Mouse (Mus musculus) lung, adult 18-20 months (tissue): ENCODE measurements around the gene Maz.
A peak's percentile ranks its signal among the peaks of the same experiment; 100 is the strongest.

Experiments
- DNase-seq, 2 experiments: peaks; one replicate each; pipeline ENCODE4 v3.0.0; 2022; ENCODE audit warnings: mixed read lengths in 2 of 2

The Maz gene

DNA sequence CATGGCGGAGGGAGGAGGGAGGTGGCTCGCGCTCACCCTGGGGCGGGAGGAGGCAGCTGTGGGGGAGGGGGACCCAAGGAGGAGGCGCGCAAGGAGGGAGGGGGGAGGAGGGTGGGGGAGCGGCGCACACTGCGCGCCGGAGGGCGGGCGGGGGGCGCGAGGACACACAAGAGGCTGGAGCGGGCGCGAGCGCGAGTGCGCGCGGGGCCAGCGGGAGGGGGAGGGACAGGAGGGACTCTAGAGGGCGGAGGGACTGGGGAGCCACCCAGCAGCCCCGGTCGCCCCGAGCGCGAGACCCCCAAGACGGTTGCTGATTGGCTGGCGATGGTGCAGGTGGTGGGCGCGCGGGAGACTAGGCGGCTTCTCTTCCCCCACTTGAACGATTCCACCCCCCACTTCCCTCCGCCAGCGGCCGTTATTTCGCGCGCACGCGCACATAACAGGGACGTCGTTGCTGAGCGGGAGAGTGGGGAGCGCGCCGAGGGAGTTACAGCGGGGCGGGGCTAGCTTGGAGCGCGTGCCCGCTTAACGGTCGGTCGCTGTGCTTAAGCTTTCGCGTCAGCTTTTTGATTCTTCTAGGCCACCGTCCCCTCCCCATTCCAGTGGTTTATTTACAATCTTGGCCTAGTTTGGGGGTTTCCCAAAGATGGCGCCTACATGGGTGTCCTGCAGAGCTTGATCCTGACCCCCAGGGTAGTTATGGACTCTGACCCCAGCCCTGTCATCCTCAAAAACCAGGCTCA, at the start of gene Maz:
Maz (minus strand) TSS at position 54 of the 743 bp plus-strand sequence.
- DNase-seq: peak; percentile 99

DNA sequence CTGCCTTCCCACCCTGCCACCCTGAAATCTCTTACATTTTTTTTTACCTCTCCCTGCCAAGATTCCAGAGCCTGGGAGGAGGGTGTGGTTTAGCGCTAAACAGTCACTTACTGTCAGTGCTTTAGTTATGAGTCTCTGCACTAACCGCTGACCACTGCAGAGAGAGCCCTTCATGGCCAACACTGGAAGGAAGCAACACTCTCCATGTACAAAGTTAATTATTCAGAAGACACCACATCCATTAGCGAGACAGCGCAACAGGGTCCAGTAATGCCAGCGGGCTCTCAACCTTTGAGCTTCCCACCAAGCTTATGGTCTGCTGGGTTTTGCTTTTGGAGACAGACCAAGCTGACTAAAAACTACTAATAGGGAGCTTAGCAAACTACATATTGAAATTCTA, 49.4 kb upstream of the Maz start:
- no peak for DNase-seq

DNA sequence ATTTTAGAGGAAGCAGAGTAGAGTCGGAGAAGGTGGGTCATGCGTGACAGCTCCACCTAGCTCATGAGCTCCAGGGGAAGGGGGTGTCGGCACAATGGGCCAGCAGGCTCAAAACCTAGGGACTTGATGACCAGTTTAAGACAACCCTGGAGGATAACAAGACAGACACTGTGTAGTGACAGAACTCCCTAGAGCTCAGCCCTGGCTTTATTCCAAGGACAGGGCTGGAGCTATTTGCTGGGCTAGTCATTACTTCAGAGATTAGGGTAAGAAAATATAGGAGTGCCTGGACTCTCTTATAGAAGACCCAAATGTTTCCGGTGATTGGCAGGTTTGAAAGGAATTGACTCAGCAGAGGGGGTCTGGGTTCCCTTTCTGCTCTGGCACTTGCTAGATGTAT, 46.4 kb upstream of the Maz start:
- no peak for DNase-seq

DNA sequence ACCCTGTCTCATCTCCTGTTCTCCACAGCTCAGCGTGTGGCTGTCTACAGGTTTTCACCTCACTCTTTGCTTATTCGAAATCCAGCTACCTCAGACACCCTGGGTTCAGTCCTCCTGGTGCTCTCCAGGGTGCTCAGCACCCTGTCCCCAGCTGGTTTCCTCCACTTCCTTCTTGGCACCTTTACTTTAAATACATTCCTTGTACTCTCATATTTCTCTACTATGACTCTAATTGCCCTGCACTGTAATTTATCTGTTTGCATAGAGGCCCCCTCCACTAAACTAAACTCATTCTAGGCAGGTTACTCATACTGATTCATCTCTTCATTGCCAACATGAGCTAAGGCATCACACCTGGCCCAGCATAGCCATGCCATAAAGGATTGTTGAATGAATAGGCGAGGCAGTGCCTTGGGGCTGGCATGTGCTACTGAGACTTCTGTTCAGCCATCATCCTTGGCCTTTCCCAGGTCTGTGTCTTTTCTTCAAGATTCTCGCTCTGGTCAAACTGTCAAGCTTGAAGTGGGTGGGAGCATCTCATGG, 44.1 kb upstream of the Maz start:
- no peak for DNase-seq

DNA sequence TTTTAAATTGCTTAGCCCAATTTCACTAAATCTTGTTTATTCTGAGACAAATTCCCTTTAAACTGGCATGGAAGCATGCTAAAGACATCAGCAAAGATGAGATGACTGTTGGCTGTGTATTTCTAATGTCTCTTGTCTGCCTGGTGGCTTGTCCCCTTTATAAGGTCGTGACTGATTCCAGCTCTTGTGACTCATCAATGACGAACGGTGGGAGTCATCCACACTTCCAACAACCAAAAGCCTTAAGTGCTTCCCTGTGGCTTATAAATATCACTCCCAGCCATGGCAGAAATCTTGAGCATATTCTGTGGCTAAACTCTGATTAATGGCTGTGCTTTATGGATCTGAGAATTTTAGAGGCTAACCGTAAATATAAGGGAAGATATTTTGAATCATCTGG, 39.5 kb upstream of the Maz start:
- no peak for DNase-seq

DNA sequence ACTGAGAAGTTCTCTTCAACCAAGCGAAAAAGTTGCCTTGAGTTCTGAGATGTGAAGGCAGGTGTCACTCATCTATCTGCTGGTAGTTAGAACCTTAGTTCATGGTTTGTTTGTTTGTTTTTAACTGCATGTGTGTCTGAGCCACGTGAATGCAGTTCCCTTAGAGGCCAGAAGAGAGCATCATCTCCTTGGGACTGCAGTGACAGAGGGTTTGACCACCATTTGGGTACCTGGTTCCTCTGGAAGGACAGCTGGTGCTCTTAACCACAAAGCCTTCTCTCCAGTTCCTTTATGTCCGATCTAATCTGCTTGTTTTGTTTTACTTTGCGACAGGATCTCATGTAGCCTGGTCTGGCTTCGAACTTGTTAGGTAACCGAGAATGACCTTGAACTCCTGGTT, 38.7 kb upstream of the Maz start:
- DNase-seq: no peak

DNA sequence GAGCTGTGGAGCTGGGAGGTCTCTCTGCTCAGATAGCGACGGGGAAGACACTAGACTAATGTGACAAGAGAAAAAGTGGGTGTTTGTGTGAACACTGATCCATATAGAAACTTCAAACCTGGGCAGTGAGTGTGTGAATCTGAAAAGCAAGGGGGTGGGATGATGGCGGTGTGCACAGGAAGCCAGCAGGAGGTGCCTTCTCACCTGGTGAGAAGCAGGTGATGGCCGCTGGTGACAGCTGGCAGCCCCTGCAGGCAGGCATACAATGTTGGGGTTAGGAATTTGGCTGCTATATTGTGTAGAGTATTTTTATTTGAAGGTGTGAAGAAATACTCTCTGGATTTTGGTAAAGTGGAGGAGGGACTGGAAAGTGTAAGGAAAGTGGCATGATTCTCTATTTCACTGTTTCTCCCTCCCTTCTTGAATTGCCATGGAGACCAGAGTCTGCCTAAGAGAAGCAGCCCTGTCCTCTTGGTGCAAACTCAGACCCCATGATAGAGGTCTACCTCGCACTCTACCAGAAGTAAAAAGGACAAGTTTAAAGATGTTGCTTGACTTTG, 28.3 kb upstream of the Maz start:
- DNase-seq: no peak

DNA sequence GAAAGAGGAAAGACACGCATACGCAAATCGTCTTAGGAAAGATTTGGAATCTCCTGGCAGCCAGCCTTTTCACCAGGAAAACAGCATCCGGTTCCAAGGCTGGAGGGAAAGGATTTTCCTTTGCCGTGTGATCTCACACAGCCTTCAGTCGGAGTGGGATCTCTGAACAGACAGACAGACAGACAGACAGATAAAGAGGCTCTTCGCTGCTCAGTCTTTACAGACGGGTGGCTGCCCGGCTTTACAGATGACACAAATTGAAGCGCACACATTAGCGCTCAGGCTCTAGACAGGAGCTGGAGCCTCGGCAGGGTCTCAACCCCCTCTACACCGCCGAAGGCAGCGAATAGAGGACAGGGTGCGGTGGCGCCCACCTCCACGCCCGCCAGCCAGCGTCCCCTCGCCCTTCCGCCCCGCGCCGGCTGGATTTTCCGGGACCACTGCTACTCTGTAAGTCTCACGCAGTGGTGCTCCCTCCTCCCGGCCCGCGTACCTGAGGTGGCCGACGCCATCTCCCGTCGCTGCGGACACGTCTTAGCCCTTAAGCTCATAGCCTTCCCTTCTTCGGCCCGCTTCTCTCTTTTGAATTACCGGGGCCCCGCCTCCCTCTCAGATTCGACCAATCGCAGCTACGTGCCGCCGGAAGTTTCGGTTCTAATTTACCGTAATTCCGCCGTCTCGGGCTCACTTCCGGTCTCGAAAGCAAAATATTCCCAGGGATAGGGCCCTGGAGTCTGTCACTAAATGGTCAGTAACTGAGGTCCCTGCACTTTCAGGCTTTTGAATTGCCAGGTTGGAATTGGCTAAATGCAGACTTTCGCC, 15.2 kb upstream of the Maz start, which contains the start of gene Kif22:
Kif22 (minus strand) TSS at position 621 of the 822 bp plus-strand sequence.
- peak; percentile 91 to 92 for DNase-seq

DNA sequence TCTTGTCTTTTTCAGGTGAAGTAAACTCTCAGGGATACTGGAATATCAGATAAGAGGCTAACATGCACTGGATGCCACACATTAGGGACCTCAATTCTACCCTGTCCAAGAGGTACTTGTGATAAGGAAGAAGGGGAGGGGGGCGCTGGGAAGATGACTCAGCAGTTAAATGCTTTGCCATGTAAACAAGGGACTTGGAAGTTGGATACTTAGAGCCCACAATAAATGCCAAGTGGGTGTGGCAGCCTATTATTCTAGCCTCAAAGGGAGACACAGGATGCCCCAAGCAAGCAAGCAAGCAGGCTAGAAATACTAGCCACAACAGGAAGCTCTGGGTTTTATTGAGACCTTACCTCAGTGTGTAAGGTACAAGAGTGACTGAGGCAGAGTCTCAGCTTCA, 4.4 kb upstream of the Maz start:
- no peak for DNase-seq

DNA sequence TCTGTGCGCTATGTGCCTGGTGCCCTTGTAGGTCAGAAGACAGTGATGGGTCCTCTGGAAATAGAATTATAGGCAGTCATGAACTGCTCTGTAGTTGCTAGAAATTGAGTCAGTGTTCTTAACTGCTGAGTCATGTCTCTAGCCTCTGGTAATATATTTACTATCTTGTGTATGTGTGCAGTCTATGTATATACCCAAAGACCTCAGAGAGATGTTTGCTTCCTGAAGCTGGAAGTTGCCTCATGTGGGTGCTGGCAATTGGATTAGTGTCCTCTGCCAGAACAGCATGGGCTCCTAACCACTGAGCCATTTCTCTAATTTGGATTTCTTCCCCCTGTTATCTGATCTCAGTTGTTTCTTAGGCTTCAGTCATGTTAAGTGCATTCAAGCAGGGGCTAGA, 3.3 kb upstream of the Maz start:
- no peak for DNase-seq

DNA sequence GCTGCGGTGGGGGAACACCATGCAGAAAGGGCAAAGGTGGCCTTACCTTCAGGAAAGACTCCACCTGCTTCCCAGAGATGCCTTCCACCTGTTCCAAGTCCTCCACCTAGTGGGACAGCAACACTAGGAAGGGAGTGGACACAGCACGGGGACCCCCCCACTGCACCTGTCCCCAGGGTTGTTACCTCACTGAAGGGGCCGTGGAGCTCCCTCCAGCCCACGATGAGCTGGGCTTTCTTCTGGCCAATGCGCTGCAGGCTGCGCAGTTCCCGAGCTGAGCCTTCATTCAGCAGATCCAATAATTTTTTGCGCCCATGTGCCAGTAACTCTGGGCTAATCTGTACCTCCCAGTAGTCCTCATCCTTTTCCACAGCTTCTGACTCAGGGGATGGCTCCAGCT, 1.0 kb upstream of the Maz start:
- no peak for DNase-seq

DNA sequence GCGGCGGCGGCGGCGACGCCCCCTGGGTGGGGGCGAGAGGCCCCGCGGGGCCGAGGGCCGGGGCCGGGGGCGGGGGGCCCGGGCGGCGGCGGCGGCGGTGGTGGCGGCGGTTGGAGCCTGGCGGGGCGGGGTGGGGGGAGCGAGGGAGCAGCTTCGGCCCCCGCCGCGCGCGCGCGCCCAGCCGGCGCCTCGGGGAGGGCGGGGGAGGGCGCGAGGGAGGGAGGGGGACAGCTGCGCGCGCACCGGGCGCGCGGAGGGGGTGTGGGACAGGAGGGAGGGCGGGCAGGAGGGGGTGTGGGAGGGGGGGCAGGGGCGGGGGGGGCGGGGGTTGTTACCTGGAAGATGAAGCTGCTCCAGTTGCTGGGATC, 237 bp downstream of the Maz start:
- DNase-seq: no peak

DNA sequence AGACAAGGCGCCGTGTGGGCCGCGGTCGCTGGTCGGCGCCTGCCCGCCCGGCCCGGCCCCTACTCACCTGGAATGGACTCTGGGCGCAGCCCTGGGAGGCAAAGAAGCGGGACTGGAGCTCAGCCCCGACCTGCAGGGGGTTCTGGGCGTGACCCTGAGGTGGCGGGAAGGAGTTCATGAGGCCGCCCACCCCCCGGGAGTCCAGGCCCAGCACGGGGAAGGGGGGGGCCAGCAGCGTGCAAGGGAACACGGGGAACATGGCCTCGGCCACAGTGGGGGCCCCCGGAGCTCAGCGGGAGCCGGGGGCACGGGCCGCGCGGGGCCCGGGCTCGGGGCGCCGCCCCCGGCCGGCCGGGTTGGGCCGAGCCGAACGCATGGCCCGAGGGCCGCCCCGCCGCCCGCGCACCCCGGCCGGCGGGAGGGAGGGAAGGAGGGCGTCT, 656 bp downstream of the Maz start:
- DNase-seq: peak; percentile 64 to 67

DNA sequence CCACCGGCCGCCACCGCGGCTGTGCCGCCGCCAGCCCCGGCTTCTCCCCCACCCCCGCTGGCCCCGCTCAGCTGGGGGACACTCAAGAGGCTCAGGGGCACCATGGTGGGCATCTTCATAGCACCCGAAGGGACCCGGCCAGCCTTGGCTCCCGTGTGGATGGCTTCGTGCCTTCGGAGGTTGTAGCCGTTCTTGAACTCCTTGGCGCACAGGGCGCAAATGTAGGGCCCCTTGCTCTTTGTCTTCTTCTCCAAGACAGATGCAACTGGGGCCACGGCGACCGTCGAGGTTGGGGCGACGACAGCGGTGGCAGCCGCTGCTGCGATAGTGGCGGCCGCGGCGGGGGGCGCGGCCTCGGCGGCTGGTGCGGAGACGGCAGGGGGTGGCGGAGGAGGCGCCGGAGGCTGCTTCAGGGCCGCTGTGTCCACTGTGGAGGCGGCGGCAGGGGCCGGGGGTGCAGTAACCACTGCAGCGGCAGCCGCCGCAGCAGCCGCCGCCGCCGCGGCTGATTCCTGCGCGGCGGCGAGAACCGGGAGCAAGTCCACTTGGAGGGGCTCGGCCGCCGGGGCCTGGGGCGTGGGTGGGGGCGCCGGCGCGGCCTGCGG, 1.2 kb downstream of the Maz start:
- DNase-seq: peak in 1 of 2 experiments; percentile 44

DNA sequence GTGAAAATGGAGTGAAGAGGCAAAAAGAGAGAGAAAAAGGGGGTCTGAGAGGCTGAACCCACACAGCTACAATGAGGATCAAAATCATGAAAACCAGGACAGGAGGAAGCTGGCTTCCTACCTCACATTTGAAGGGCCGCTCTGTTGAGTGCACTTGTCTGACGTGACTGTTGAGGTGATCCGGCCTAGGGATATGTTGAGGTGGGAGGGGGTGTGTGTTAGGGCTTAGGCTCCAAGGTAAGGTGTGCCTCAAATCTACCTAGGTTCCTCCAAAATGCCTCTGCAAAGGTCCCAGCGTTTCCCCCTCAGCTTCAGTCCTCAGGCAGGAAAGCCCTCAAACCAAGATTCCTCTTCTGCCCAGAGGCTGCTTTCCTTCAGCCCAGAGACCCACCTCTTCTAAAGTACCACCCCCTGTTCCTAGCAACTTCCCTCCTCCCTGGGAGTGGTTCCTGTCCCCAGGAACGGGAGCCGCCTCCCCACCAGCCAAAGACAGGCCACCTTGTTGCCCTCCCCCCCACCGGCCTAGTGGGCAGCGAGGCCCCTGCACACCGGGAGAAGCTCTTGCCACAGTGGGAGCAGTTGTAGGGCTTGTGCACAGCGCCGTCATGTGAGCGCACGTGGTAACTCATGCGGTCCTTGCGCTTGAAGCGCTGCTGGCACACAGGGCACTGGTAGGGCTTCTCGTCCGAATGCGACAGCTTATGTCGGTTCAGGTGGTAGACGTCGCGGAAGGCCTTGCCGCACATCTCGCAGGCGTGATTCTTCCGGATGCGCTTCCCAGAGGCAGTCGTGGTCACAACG, 1.9 kb downstream of the Maz start:
- peak; percentile 87 to 90 for DNase-seq

DNA sequence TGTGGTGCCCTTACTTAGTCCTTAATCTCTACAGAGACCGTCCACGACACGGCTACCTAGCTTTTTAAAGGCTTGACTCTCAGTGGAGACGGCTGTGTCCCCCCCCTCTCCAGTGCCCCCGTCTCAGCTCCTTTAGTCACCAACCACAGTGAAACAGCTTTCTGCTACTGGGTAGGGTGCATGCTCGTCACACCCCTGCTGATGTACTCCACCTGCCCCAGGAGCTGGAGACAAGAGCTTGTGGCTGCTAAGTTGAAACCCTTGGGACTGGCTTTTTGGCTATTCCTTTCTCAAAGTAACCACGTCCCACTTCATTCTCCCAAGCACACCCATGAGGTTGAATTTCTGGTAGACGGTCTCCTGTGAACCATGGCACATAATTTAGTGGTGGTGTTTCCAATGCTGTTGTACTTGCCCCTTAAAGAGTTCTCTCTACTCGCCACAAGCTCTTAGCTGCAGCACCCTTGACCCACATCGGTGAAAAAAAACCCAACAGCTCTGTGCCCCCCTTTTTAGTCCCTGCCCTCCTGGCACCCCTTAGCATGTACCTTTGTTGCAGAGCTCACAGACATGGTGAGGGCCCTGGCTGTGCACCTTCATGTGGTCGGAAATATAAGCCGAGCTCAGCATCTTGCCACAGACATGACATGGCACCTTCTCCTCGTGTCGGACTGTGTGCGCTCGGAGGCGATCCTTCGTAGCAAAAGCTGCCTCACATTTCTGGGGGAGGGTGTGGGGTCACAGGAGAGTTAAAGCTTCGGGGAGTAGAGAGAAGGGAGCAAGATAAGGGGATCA, 2.7 kb downstream of the Maz start:
- DNase-seq: no peak

DNA sequence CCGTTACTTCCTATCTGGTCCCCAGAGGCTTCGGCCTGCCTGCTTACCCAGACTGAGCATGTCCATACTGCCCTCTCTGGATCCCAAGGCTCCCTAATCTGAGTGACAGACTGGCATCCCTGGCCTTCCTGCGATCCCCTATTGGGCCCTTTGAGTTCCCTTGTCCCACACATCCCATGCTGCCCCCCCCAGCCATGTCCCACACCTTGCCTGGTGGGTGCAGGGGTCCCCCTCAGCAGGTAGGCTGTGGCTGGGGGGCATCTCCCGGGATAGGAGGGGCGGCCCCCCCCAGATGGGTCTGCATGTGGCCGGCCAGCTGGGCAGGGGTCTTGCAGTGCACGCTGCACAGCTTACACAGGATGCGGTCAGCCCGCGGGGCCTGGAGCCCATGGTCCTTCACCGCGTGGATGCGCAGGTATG, 3.6 kb downstream of the Maz start:
- no peak for DNase-seq

DNA sequence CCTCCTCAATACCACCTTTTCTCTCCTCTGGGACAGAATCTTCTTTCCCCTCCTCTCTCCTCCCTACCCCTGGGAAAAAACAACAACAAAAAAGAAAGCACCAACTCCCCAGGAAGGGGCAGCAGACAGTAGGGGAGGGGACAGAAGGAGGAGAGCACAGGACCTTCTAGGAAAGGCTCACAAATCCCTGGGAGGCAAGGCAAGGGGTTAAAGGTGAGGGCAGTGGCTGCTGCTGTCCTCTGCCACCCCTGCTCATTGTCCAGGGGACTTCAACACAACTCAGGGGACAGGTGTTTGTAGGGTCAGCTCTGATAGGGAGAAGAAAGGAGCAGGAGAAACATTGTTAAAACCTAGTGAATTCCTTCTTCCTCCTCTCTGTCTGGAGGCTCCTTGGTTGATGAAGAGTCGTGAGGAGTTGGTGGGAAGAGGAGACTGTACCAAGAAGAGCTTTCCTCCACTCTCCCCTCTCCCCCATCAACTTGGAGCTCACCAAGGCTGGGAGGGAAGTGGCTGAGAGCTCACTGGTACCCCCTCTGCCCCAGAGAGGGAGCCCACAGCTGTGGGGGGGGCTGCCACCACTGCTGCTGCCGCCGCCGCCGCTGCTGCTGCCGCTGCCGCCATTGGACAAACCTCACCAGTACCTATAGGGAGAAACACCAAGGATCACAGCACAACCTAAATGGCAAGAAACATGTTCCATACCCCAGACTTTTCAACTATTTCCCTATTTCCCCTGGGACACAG, 4.1 kb downstream of the Maz start:
- no peak for DNase-seq

DNA sequence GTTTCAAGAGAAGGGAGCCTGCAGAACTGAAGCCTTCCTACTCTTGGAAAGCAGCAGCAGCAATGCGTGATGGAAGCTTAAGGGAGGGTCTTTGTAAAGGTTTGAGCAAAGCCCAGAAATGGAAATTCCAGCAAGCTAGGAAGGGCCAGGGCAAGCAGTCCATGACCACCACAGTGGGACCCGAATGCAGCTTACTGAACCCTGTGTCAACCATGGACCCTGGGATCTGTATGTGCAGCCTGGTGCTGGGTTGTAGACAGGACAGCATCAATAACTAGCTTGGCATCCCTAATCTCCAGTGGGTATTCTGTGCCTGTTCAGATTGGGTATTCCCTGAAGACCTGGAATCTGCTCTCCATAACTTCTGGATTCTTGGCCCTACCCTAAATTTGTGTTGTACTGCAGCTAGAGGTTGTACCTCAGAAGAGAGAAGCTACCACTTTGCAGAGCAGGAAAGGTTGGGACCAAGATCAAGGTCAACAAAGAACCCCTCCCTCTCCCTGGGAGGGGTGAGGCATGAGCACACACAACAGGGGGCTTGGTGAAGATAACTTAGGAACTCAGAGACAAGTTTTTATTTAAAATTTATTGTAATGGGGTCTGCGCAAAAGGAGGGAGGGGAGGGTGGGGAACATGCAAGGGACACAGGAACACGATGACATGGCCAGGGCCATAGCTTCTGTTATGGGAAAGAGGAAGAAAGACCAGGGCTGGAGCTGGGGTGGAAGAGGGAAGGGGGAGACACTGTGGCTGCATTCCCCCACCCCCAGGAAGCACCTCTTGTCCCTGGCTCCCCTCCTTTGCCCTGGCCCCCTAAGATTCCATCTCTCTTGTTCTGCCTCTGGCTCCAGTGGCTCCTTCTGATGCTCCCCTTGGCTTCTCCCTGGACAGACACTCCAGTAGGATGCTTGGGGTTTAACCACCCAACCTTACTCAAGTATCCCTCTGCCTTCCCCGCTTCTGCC, 5.0 kb downstream of the Maz start:
- no peak for DNase-seq
